Mouse (Mus musculus) kidney, embryonic 14.5 days (tissue): ENCODE measurements around the gene Krt25. TPM values are rescaled to one million over a fixed set of nuclear protein-coding genes. Genes with fewer than 3 reads are reported as not detected.

Experiments used
- ATAC-seq: fragments of 200-750 bp; cut with Nextera tagmentation; 2 replicates; pipeline ENCODE4 v1.8.0; 2017; ENCODE audit warnings: moderate number of reproducible peaks, mild to moderate bottlenecking, moderate TSS enrichment, moderate library complexity; ENCODE audit not compliant: low FRiP score, low TSS enrichment
- H3K27ac ChIP-seq: fragments of 300-500 bp; sonication (generic); 2 replicates; pipeline ENCODE4 v1.5.1; 2014; ENCODE audit warnings: low read depth, mild to moderate bottlenecking, low read length, moderate library complexity, mixed read lengths
- H3K27me3 ChIP-seq: fragments of 300-500 bp; sonication (generic); 2 replicates; pipeline ENCODE4 v1.6.1; 2014; ENCODE audit warnings: mild to moderate bottlenecking, low read length; ENCODE audit not compliant: control insufficient read depth, insufficient read depth
- H3K36me3 ChIP-seq: fragments of 300-500 bp; sonication (generic); 2 replicates; pipeline ENCODE4 v1.6.1; 2014; ENCODE audit warnings: low read length, mixed read lengths; ENCODE audit not compliant: control insufficient read depth, insufficient read depth
- H3K4me1 ChIP-seq: fragments of 300-500 bp; sonication (generic); 2 replicates; pipeline ENCODE4 v1.6.1; 2014; ENCODE audit warnings: low read length, mixed read lengths; ENCODE audit not compliant: control insufficient read depth, insufficient read depth
- H3K4me2 ChIP-seq: fragments of 300-500 bp; sonication (generic); replicated peaks from 2 replicates; pipeline ENCODE4 v1.6.1; 2014; ENCODE audit warnings: low read depth, mild to moderate bottlenecking, low read length
- H3K4me3 ChIP-seq: fragments of 300-500 bp; sonication (generic); 2 replicates; pipeline ENCODE4 v1.5.1; 2014; ENCODE audit warnings: mild to moderate bottlenecking, low read length
- H3K9ac ChIP-seq: fragments of 300-500 bp; sonication (generic); 2 replicates; pipeline ENCODE4 v1.6.1; 2014; ENCODE audit warnings: low read depth, mild to moderate bottlenecking, low read length, moderate library complexity
- H3K9me3 ChIP-seq: fragments of 300-500 bp; sonication (generic); 2 replicates; pipeline ENCODE4 v1.6.1; 2016; ENCODE audit warnings: low read length; ENCODE audit not compliant: control insufficient read depth
- WGBS: fragments of 180-500 bp; shearing (Covaris S2); extraction: QIAGEN DNeasy Blood & Tissue Kit; methylation state at CpG from one replicate; pipeline ENCODE4 v1.1.7; 2014; 5-methylcytosine and 5-hydroxymethylcytosine counted together
- polyA plus RNA-seq: library from polyadenylated mRNA; unstranded; fragments of >200 nt; fragmentation: Nextera tagmentation; extraction: Ambion mirVana; gene quantifications from 2 replicates; pipeline ENCODE4 v1.2.1, GENCODE M21; 2014

Gene Krt25
- polyA plus RNA-seq, result not detected in 2 replicates

DNA sequence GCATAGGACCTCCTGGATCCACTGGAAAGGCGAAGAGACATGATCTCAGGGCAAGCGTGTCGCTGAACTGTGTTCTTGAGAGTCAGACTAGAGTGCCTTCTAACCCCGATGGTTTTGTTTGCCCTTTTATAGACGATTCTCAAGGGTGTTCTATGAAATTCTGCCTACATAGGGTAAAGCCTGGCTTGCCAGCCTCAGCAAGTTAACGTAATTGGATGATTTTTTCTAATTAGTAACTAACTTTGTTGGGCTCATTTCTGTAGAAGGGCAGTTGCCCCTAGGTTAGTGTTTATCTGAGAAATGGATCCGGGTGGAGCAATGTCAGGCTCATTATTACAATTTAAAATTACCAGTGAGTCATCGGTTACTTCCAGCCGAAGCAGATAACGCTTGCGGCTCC, at the start of gene Krt25:
TSS of gene Krt25 (minus strand) at position 101 of the 400 bp plus-strand sequence.
- Histone ChIP-seq H3K27me3 (no peaks in the 10 kb centered on the region), H3K36me3 (no peaks in the 10 kb centered on the region), H3K4me1 (0 out of 2 replicates have a peak, but pooled peaks cover 3% of the 10 kb centered on the region), H3K4me2 (no peak within 1 kb of the TSS), H3K9ac (no peak within 1 kb of the TSS), H3K9me3 (no peaks in the 10 kb centered on the region), H3K4me3 (no peak within 1 kb of the TSS), H3K27ac (no peak within 1 kb of the TSS)
- no peak for ATAC-seq
- 93% methylated on average over 11 of the region's 11 CpGs for WGBS

DNA sequence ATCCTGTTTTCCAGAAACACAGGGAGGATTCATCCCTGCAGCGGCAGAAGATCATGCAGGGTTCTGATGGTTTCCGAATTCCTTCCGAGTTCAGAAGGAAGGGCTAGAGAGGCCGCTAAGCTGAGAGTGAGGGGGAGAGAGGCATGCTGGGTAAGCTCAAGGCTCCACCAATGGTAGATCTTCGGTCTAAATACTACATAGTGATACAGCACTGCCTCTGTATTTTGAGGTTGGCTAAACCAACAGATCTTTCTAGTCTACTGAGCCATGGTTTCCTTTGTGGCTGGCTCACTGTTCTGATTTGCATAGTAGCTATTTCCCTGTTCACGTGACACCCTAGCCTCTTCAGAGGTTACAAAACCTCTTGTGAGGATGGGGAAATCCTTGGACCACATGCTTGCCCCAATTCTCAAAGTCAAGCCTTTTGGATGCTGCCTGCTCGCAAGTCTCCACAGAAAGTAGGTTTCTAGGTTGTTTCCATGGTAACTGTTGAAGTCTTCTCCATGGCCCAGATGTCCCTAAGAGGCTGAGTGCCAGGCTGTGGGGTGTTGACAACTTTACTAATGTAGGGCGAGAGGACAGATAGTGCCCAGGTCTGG, 47.2 kb upstream of the Krt25 start:
- ATAC-seq, result no peak
- H3K27me3 ChIP-seq, result peaks cover 3% of the 10 kb centered on the region; the same call in 1 of the 2 replicates
- WGBS, result 94% methylated on average over 8 of the region's 8 CpGs

DNA sequence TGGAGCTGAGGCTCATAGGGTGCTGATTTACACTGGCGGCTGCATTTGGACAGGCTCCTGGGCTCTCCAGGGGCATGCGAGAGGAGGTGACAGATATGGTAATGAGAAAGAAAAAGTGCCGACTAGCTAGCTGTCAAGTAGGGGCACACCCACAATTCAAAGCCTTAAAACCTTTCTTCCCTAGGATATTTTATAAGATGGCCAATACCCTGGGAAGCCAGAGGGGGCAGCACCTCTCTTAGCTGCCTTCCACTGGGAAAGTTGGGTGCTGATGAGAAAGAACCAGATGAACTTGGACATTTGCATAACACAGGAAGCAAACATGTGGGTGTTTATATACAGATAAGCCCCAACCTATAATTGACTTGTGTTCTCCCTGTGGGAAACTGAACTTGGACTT, 46.5 kb upstream of the Krt25 start:
- Histone ChIP-seq H3K4me3 (no peak overlapping the region), H3K27ac (no peak overlapping the region), H3K36me3 (no peaks in the 10 kb centered on the region), H3K9me3 (no peaks in the 10 kb centered on the region), H3K9ac (no peak overlapping the region), H3K4me2 (no peak overlapping the region), H3K27me3 (peaks cover 3% of the 10 kb centered on the region; the same call in 1 of the 2 replicates), H3K4me1 (no peaks in the 10 kb centered on the region)
- ATAC-seq, result no peak
- 12% methylated on average over 3 of the region's 3 CpGs for WGBS

More for the DNA sequence above, 47.2 kb upstream of the Krt25 start:
- Histone ChIP-seq H3K9ac (no peak overlapping the region), H3K9me3 (no peaks in the 10 kb centered on the region), H3K36me3 (no peaks in the 10 kb centered on the region), H3K4me2 (no peak overlapping the region), H3K4me3 (no peak overlapping the region), H3K4me1 (no peaks in the 10 kb centered on the region), H3K27ac (no peak overlapping the region)

DNA sequence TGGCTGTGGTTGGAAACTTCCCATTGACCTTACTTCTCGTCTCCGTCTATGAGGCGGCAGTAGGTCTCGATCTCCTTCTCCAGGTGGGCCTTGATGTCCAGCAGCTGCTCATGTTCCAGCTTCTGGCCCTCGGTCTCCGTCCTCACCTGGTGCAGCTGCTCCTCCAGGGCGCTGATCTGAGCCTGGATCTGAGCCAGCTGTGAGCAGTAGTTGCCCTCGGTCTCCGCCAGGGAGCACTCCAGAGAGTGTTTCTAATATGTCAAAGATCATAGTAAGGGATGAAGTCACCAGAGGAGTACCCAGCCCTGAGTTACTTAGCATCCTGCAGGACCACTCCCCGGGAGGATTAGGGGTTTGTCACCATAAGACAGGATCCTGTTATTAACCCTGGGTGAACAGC, 44.0 kb upstream of the Krt25 start:
- no peaks in the 10 kb centered on the region for H3K36me3 ChIP-seq
- no peak overlapping the region for H3K27ac ChIP-seq
- peaks cover 3% of the 10 kb centered on the region; the same call in 1 of the 2 replicates for H3K27me3 ChIP-seq
- WGBS, result 38% methylated on average over 10 of the region's 10 CpGs
- no peak overlapping the region for H3K9ac ChIP-seq
- no peak for ATAC-seq
- H3K4me3 ChIP-seq, result no peak overlapping the region
- H3K4me1 ChIP-seq, result no peaks in the 10 kb centered on the region
- H3K9me3 ChIP-seq, result no peaks in the 10 kb centered on the region
- H3K4me2 ChIP-seq, result no peak overlapping the region

DNA sequence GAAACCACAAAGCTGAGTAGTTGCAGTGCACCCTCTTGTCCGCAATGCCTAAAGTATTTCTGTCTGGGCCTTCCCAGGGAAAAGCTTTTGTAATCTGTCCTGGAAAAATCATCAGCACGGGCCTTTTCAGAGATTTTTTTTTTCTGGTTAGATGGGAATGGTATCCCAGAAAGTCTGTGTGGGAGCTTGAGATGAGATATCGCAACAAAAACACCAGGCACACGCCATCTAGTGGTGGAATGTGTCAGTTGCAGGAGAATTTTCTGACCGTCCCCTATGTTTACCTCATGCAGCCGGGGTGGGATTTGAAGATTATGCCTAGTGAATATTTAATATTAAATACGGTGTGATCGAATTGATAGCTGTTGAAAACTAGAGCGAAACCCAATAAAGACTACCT, 41.7 kb upstream of the Krt25 start:
- WGBS, result 26% methylated on average over 9 of the region's 9 CpGs
- H3K9me3 ChIP-seq, result no peaks in the 10 kb centered on the region

DNA sequence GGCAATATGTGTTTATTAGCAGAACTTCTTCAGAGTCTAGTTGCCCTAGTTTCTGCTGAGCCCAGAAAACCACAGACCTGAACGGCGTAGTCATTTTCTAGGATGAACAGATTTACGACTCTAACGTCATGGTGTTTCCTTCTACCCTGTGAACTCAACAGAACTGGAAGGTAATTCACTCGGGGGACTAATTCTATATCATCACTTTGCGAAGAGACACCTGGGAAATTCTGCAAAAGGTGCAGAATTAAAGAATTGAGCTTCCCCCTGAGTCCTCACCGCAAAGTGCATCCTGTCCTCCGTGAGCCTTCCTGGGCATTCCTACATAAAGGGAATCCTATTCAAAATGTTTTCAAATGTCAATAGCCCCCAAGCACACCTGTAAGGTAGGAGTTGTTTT, 38.7 kb upstream of the Krt25 start:
- WGBS, result 71% methylated on average over 8 of the region's 8 CpGs
- Histone ChIP-seq H3K27ac (no peak overlapping the region), H3K36me3 (no peaks in the 10 kb centered on the region), H3K4me1 (no peaks in the 10 kb centered on the region), H3K4me3 (no peak overlapping the region), H3K9me3 (no peaks in the 10 kb centered on the region), H3K4me2 (no peak overlapping the region), H3K27me3 (peaks cover under 1% of the 10 kb centered on the region; the same call in 1 of the 2 replicates), H3K9ac (no peak overlapping the region)
- ATAC-seq, result no peak

More for the DNA sequence above, 41.7 kb upstream of the Krt25 start:
- H3K27ac ChIP-seq, result no peak overlapping the region
- peaks cover 3% of the 10 kb centered on the region; the same call in 1 of the 2 replicates for H3K27me3 ChIP-seq
- ATAC-seq, result no peak
- H3K4me2 ChIP-seq, result no peak overlapping the region
- H3K36me3 ChIP-seq, result no peaks in the 10 kb centered on the region
- no peaks in the 10 kb centered on the region for H3K4me1 ChIP-seq
- no peak overlapping the region for H3K9ac ChIP-seq
- no peak overlapping the region for H3K4me3 ChIP-seq

DNA sequence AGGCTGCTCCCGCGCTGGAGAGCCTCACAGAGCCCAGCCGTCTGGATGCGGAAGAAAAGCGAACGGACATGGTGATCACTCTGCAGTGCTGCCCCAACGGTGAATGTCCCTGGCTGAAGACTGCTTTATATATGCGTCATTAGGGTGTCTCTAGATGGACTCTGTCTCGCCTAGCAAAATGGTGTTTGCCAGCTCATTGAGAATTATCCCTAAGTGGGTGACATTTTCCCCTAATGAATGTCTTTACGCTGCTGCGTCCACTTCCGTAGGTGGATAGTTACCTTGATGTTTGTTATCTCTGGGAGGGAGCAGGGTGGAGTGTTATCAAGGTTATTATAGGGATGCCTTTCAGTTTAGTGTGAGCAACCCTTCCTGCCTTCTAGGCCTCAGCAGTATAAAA, 28.3 kb upstream of the Krt25 start, which contains the start of gene Krt27:
TSS of gene Krt27 (minus strand) at position 101 of the 400 bp plus-strand sequence.
- no peaks in the 10 kb centered on the region for H3K9me3 ChIP-seq
- 70% methylated on average over 12 of the region's 12 CpGs for WGBS
- no peak within 1 kb of the TSS for H3K9ac ChIP-seq
- H3K27me3 ChIP-seq, result no peaks in the 10 kb centered on the region; the same call in 1 of the 2 replicates
- no peak within 1 kb of the TSS for H3K4me2 ChIP-seq
- no peak within 1 kb of the TSS for H3K27ac ChIP-seq
- H3K36me3 ChIP-seq, result no peaks in the 10 kb centered on the region
- no peaks in the 10 kb centered on the region for H3K4me1 ChIP-seq
- H3K4me3 ChIP-seq, result no peak within 1 kb of the TSS
- ATAC-seq, result no peak

DNA sequence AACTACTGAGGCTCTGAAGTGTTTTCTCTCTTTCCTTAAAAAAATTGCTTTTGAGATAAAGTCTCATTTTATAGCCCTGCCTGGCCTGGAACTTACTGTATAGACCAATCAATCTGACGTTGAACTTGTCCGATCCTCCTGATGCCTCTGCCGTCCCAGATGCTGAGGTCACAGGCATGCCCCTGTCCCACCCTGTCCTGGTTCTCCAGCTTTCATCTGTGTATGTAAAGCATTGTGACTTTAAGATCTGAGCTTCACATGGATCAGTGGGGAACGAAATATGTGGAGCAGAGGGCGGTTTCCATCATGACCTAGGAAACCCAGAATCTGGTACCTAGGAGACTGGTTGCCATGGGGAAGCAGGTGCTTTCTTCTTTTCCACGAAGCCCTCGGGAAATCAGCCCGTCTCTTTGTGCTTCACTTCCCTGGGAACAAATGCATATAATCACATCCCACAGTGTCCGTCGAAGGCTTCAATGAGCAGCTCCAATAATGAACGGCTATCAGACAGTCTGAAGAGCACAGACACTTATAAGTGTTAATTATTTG, 16.6 kb upstream of the Krt25 start:
- Histone ChIP-seq H3K27me3 (no peaks in the 10 kb centered on the region), H3K4me3 (no peak overlapping the region), H3K4me1 (no peaks in the 10 kb centered on the region), H3K9me3 (no peaks in the 10 kb centered on the region), H3K4me2 (no peak overlapping the region), H3K36me3 (no peaks in the 10 kb centered on the region), H3K9ac (no peak overlapping the region), H3K27ac (no peak overlapping the region)
- no peak for ATAC-seq
- WGBS, result 77% methylated on average over 11 of the region's 11 CpGs

DNA sequence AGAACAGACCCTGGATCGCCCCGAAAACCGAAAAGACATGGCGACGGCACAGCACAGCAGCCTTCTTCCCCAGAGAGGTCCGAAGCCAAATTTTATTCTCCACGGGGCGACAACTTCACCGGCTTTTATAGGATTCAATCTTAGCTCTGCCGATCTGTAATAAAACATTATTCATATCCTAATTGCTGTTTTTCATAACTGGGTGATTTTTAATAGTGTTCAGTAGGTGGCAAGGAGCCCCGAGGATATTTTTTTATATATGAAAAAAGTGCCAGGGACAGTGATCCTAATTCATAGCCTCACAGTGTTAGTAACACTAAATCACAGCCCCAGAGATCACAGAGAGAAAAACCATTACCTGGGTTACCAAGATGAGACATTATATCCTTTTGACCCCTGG, 15.1 kb upstream of the Krt25 start, which contains the start of gene Krt26:
TSS of gene Krt26 (minus strand) at position 101 of the 400 bp plus-strand sequence.
- H3K4me3 ChIP-seq, result no peak within 1 kb of the TSS
- no peaks in the 10 kb centered on the region for H3K27me3 ChIP-seq
- H3K4me1 ChIP-seq, result no peaks in the 10 kb centered on the region
- no peak within 1 kb of the TSS for H3K9ac ChIP-seq
- 94% methylated on average over 11 of the region's 11 CpGs for whole genome bisulfite sequencing
- H3K9me3 ChIP-seq, result no peaks in the 10 kb centered on the region
- no peak within 1 kb of the TSS for H3K27ac ChIP-seq
- no peaks in the 10 kb centered on the region for H3K36me3 ChIP-seq
- no peak for ATAC-seq
- no peak within 1 kb of the TSS for H3K4me2 ChIP-seq
